In the genomic region with DNA sequence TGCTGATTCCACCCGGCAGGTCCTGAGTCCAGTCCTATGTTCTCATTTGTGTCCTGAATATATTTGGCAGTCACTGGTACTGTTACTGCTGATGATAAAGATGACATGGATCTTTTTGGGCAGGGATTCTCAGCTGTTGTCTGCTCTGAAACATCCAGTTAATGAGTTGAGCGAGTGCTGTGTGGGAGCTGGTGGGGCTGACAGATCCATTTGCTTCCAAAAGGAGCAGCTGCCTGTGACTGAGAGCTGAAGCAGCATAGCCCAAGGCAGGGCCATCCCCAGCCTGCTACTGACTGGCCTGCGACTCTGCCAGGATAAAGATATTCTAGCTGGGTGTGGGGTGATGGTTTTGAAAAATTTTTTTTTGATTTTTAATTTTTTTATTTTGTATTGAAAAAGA, we compare ENCODE assay signal across 8 mouse cellular contexts.
A peak's percentile ranks its signal among the peaks of the same experiment; 100 is the strongest.
DNase-seq lines count a peak whose midpoint lies in the region; ATAC-seq and TF ChIP-seq lines count a peak whose summit lies in the region.
"Had no signal": no experiment of that assay in that cellular context is flagged by ENCODE, and none has a peak within 500 bp of the region (broad histone marks: within the 10 kb centered on the region; RNA-seq: fewer than 3 reads in every experiment).

No protein-coding gene starts in this region.

- no peak overlapping the region for H3K9ac ChIP-seq in intestine, postnatal 0 days (ENCODE audit: low read depth, low read length)

- no peaks in the 10 kb centered on the region for H3K4me1 ChIP-seq in intestine, postnatal 0 days (replicated peaks; ENCODE audit: control insufficient read depth, insufficient read depth, low read length)

- no peak for TF ChIP-seq CTCF in intestine, postnatal 0 days (IDR thresholded peaks at IDR 0.05; ENCODE audit: low read depth)

- no peak overlapping the region for H3K4me2 ChIP-seq in intestine, postnatal 0 days (replicated peaks; ENCODE audit: low read depth)

- no peaks in the 10 kb centered on the region for H3K36me3 ChIP-seq in intestine, postnatal 0 days (ENCODE audit: control insufficient read depth, insufficient read depth)

- H3K27ac ChIP-seq in intestine, postnatal 0 days (ENCODE audit: low read depth, low read length) = no peak overlapping the region

- H3K4me3 ChIP-seq in intestine, postnatal 0 days (ENCODE audit: low read depth, low read length) = no peak overlapping the region

- no peak for ATAC-seq in intestine, postnatal 0 days
- no peak for ATAC-seq in monocyte, adult 5-6 weeks (replicated peaks; ENCODE audit: insufficient number of reproducible peaks, low FRiP score, low TSS enrichment, poor library complexity, severe bottlenecking)

- H3K9me3 ChIP-seq in intestine, postnatal 0 days (ENCODE audit: control insufficient read depth) = no peaks in the 10 kb centered on the region

- 59% methylated on average over 3 of the region's 3 CpGs for WGBS in intestine, postnatal 0 days

- H3K27me3 ChIP-seq in intestine, postnatal 0 days (replicated peaks; ENCODE audit: control insufficient read depth, insufficient read depth, low read length) = no peaks in the 10 kb centered on the region

- DNase-seq in kidney, postnatal 4 days = peak; percentile 11 to 31
- no peak for DNase-seq in kidney, adult 18-20 months
- DNase-seq in gastrocnemius, postnatal 10 days = peak; percentile 26
- DNase-seq in left cerebral cortex, adult 18-20 months (ENCODE audit: low spot score in 2 of 2) = peak; percentile 12 to 39
- peak; percentile 43 for DNase-seq in right cerebral cortex, postnatal 14 days
- DNase-seq: cerebellum, adult 9-11 months had no signal
